8 mouse cellular contexts compared by ENCODE assay signal in the genomic region with DNA sequence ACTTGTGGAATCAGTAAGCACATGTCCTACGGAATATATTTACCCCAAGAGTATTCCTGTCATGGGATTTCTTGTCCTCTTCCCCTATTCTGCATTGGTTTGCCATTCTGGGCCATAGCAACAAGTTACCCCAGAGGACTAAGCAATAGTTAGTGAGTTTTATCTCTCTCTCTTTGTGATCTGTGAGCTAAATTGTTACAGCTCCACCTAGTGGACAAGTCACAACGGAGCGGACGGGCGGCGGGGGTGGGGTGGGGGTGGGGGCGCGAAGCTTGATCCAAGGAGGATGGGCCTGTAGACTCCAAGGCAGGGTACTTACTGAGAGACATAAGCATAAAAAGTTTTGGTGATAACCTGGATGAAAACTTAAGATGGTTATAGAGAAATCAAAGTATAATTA.
DNase-seq lines count a peak whose midpoint lies in the region.

No protein-coding gene starts in this region.

- peak; percentile 1 to 26 for DNase-seq in heart, postnatal 10 days
- no peak for DNase-seq in heart, postnatal 25 days (ENCODE audit: low spot score)
- peak; percentile 3 for DNase-seq in right cerebral cortex, postnatal 4 days
- no peak for DNase-seq in right cerebral cortex, postnatal 36 days (ENCODE audit: low spot score in 2 of 2)
- DNase-seq in hindlimb bud, embryonic 11.5 days (ENCODE audit: extremely low spot score, low read depth, low spot score), result peak; percentile 14
- peak; percentile 11 for DNase-seq in telencephalon, adult 2 months (ENCODE audit: low read depth, low spot score)
- DNase-seq in cerebellum, adult 9-10 months, result no peak
- no peak for DNase-seq in left cerebral cortex, adult 11 months (ENCODE audit: low spot score)

- intact Hi-C loops in heart, postnatal 10 days (cut with DNase I), result no loop called here
- intact Hi-C loops in heart, postnatal 25 days (cut with DNase I), result no loop called here

Comparison
In these comparisons a context has a peak if more than half of its experiments do, and no peak if none do; other contexts are left out.
1. DNase-seq: peak in heart, postnatal 10 days (2 of 2), right cerebral cortex, postnatal 4 days (single experiment), hindlimb bud, embryonic 11.5 days (single experiment) and telencephalon, adult 2 months (single experiment); none in heart, postnatal 25 days (single experiment), right cerebral cortex, postnatal 36 days (0 of 2), cerebellum, adult 9-10 months (single experiment) and left cerebral cortex, adult 11 months (single experiment).